Mouse (Mus musculus): Measurements from ENCODE around the gene Mip.

DNA sequence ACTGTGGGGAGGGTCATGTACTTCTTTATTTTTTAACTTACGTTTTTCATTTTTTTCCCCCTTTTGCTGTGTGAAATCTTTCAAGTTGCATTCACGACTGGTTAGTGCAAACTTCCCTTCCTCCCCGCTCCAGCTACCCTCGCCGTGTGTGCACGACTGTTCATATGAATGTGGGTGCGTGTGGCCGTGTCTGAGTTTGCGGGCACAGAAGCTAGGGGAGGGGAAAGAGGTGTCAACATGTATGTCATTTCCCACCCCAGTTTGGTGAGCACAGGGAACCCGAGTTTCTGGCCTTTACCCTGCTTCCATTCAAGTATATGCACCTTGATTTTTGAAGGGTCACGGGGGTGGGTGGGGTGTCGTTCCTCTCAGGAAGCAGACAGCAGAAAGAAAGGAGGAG lies 4.9 kb downstream of the Mip start:
- TF ChIP-seq POLR2A (IDR thresholded peaks at IDR 0.05; ENCODE audit: low read depth, low read length) = no peak
- no peak for TF ChIP-seq HCFC1 (IDR thresholded peaks at IDR 0.05; ENCODE audit: low read depth, low read length)
- TF ChIP-seq MXI1 (IDR thresholded peaks at IDR 0.05; ENCODE audit: low read depth, low read length) = no peak
- TF ChIP-seq EP300 (IDR thresholded peaks at IDR 0.05; ENCODE audit: low read length) = no peak
- no peak for TF ChIP-seq RCOR1 (conservative IDR thresholded peaks at IDR 0.05; ENCODE audit: low read depth, low read length)
- TF ChIP-seq ZMIZ1 (IDR thresholded peaks at IDR 0.05; ENCODE audit: low read depth, low read length) = no peak
- TF ChIP-seq TCF12 (IDR thresholded peaks at IDR 0.05; ENCODE audit: low read depth, low read length) = no peak
- TF ChIP-seq CTCF (conservative IDR thresholded peaks at IDR 0.05 in 1 of 2, IDR thresholded peaks at IDR 0.05 in 1 of 2; ENCODE audit: low read depth in 2 of 2, low read length in 2 of 2) = no peak
- no peak for TF ChIP-seq E2F4 (IDR thresholded peaks at IDR 0.05; ENCODE audit: insufficient replicate concordance, low read depth, low read length)
- TF ChIP-seq USF2 (conservative IDR thresholded peaks at IDR 0.05; ENCODE audit: low read depth, low read length) = no peak
- no peak for TF ChIP-seq MAFK (IDR thresholded peaks at IDR 0.05; ENCODE audit: insufficient replicate concordance, low read length)
- TF ChIP-seq ZNF384 (IDR thresholded peaks at IDR 0.05; ENCODE audit: low read depth, low read length) = no peak
